In the genomic region with DNA sequence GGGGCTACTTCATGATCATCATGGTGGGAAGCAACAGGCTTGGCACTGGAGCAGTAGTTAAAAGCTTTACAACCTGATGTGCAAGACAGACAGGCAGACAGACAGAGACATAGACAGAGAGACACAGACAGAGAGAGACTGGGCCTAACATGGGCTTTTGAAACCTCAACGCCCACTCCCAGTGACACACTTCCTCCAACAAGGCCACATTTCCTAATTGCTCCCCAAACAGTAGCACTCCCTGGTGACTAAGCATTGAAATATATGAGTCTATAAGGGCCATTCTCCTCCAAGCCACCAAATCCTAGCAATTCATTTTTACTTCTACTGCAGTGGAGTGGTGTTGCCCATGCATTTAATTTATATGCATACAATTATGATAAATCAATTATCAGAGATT, we compare ENCODE assay signal across 24 mouse cellular contexts. TPM values are rescaled to one million over a fixed set of nuclear protein-coding genes. Genes with fewer than 3 reads are reported as not detected.
"Had no signal": no experiment of that assay in that cellular context is flagged by ENCODE, and none has a peak within 500 bp of the region (broad histone marks: within the 10 kb centered on the region; RNA-seq: fewer than 3 reads in every experiment).

No protein-coding gene starts in this region.

- ATAC-seq: midbrain, embryonic 16.5 days had no signal

- H3K27me3 ChIP-seq: megakaryocyte, embryonic 14.5 days; midbrain, embryonic 12.5 days; neural tube, embryonic 13.5 days; neural tube, embryonic 15.5 days; stomach, embryonic 15.5 days had no signal

- DNase-seq: lung, adult 18-20 months; lung, embryonic 14.5 days; lung, postnatal 10 days; lung, postnatal 4 days; midbrain, embryonic 14.5 days; retina, postnatal 1 day; right cerebral cortex, adult 18-20 months; right cerebral cortex, postnatal 25 days; right cerebral cortex, postnatal 4 days; spleen, adult 18-20 months; thymus, adult 2 months; thymus, postnatal 36 days had no signal

- H3K36me3 ChIP-seq: midbrain, embryonic 10.5 days; midbrain, embryonic 12.5 days; neural tube, embryonic 13.5 days; neural tube, embryonic 15.5 days; stomach, embryonic 15.5 days had no signal

- H3K4me3 ChIP-seq: megakaryocyte, embryonic 14.5 days; midbrain, embryonic 10.5 days; midbrain, embryonic 12.5 days; myocyte; neural tube, embryonic 13.5 days; neural tube, embryonic 15.5 days; stomach, embryonic 15.5 days had no signal

RNA-seq across cellular contexts. Expression of a gene that starts 41.8 kb away (rescaled TPM):
- polyA plus RNA-seq: liver, embryonic 14.5 days; lung, embryonic 14.5 days; midbrain, embryonic 10.5 days; midbrain, embryonic 12.5 days; midbrain, embryonic 14.5 days; midbrain, embryonic 16.5 days; neural tube, embryonic 13.5 days; small intestine, adult 2 months; stomach, postnatal 0 days; testis, adult 2 months had no signal
